Mouse (Mus musculus) adrenal gland, postnatal 25 days (tissue): ENCODE results near the gene Ttc17. TPM values are rescaled to one million over a fixed set of nuclear protein-coding genes. Genes with fewer than 3 reads are reported as not detected.

Source experiments
- DNase-seq: peaks from one replicate; pipeline ENCODE4 v3.0.0; 2021; ENCODE audit warnings: mixed read lengths
- total RNA-seq: library from RNA; stranded (reverse); gene quantifications from 2 replicates; pipeline ENCODE4 v1.2.3, GENCODE M21; 2021

Ttc17 gene
- total RNA-seq, 1 experiment from 2014 or later = 39.5 TPM

DNA sequence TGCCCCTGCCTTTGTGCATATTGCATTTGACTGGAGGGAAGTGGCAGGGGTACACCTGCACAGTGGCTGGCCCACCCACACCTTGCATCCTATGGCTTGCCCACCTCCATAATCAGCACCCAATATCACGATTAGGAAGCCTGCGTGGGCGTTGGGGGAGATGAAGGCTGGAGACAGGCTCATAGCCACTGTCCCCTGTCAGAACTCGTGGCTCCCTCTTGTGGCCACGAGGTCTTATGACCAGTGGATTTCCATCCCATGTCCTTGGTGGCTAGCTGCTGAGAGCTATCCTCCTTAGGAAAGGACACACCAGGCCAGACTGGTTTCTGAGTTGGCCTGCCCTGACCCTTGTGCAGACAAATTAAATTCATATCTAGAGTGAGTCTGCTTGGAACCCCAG is 116.0 kb downstream of the Ttc17 start:
- DNase-seq = peak; percentile 70

DNA sequence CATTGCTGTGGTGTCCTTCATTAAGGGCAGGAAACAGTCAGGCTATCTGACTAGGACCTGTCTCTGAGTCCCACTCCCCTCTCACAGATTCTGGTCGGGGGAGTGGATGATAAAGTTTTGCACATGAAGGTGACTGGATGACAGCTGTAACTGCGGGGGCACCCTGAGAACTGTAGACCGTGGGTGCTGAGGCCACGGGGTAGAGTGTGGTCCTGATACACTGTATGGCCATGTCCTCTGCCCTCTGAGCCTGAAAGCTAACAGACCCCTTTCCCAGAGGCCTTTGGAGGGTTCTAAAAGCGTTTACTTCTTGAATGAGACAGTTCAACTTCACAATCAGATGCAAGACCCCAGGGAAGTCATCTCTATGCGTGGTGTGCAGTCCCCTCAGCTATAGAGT is 116.8 kb downstream of the Ttc17 start:
- DNase-seq = no peak

DNA sequence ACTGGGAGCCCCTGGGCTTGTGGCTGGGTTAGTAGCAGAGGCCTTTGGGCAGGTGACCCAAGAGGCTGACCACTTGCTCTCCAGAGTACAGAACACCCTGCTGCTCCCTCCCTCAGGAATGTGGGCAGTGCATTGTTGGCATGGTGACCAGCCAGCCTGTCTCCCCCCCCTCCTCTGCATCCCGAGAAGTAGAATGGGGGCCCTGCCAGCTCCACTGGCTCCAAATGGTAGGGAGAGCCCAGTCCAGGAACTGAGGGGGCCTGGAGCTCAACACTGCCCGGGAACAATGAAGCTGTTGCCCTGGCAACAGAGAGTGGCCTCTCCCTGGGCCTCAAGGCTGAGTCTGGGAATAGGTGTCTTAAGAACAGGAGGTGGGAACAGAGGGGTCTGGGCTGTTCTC is 117.3 kb downstream of the Ttc17 start:
- DNase-seq = peak; percentile 11

DNA sequence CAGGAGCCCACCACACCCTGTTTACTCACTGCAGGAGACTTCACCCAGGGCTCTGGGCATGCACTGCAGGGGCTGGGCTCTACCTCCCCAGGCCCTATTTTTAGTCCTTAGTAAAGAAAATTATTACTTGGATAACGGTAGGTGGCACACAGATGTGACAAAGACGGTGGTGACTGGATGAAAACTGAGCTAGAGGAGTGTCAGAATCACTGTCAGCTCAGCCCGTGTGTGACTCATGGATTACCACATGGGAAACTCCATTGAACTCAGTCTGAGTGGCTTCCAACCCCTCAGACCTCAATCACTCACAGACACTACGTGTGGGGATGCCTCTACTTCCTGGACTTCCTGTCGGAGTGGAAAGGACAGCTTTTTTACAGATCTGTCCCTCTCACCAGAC is 118.4 kb downstream of the Ttc17 start:
- no peak for DNase-seq

DNA sequence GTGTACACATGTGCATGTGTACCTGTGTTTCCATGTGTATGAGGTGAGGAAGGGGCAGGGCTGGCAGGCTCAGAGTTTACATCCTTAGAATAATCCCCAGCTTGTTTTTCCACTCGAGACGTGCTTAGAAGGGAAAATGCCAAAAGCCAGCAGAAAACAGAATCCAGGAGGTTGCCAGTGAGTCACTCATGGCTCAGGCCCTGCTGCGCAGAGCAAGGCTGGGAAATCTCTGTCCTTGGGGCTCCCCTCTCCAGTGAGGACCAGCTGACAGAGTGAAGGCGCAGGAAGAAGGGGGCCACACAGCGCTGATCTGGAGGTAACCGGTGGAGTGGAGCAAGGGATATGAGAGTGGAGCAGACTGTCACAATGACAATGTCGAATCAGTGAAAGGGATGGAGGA is 119.1 kb downstream of the Ttc17 start:
- peak; percentile 36 for DNase-seq

DNA sequence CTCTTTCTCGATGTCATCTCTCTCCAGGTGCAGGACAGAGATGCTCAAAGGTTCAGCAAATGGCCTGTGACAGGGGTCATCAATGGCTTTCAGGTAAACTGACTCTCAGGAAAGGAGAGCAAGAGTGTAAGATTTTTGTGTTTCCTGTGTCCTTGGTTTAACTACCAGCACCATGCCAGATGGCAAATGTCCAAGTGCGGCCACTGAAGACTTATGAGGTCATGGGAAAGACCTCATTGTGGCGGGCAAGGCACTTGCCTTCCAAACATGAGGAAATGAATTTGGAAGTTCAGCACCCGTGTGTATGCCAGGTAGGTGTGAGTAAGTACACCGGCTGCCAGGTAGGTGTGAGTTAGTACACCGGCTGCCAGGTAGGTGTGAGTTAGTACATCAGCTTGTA is 123.0 kb downstream of the Ttc17 start:
- DNase-seq = peak; percentile 46

DNA sequence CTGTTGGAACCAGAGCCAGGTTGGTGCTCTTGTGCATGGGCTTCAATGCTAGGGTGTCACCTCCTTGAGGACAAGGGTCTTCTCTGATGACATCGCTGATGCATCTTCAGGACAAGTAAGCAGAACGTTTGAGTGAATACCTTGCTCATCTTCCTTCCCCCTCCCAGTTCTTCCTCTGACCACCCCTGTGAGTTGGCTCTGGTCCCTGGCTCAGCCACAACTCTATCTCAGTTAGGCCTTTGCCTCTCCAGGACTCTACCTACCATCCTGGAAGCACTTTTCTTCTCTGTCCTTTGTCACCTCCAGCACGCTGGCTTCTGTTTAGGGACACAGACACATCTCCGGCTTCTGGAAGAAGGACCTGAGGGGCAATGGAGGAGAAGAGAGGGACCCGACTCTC is 126.9 kb downstream of the Ttc17 start:
- no peak for DNase-seq

DNA sequence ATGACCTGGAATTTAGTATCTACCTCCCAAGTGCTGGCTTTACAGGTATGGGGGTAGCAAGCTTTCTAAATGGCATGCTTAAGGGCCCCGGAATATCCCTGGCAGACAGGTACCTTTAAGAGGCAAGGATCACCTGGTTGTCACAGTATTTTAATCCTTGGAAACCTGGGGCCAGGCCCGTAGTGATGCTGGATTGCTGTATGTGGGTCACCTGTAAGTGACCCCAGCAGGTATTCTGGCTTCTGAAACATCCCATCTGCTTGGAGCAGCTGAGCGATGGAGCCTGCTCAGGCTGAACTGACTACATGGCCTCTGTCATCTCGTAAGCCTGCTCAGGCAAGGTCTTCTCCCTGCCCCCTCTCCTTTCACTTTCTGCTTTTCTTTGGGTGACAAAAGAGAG is 130.4 kb downstream of the Ttc17 start:
- DNase-seq = no peak

DNA sequence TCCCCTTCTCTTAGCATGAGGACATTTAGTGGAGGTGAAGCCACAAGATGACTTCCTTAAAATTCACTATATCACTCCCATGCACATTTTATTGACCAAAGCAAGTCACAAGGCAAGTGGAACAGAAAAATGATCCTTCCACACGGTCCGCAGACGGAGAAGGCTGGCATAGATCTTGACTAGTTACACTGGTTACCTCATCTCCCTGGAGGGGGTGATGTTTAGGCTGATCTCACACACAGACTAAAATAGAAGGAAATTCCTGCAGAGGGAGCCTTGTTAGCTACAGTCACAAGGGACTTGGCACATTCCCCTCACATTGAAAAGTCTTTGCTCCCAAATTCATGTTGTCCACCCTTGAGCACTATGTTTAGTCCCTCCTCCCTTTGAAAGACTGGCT is 130.8 kb downstream of the Ttc17 start:
- no peak for DNase-seq

DNA sequence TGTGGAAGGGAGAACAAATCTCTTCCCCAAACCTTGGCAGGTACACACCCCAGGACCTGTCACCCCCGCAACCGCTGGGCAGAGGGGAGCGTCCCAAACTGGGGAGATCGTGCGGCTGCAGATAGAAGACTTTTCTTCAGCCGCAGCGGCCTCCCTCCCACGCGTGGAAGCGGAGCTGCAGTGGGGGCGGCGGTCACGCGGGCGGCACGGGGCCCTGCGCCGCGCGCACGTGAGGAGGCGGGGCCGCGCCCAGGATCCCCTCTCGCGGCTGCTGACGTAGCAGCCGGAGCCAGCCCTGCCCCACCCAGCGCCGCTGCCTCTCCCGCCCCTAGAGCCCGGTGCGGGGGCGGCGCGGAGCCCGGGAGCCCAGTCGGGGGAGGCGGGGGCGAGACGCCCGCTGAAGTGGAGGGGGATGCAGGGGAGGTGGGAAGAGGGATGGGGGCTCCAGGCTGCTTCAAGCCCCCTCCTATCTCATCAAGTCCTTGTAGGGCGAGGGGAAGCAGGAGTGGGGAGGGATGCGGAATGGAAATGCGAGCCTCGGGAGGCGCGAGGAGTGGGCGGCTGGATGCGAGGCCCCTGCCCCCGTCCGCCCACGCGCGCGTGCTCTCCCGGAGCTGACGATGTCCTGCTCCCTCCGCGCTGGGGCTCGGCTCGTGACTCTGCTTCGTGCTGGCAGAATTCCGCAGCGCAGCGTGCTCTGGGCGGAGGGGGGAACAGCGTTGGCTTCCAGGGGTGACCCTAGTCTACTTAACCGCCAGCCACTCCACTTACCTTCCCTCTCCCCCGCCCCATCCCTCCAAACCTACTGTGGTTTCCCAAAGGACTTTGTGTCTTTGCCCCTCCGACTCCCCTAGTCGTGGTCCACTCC is 133.1 kb downstream of the Ttc17 start:
- peak; percentile 85 for DNase-seq

DNA sequence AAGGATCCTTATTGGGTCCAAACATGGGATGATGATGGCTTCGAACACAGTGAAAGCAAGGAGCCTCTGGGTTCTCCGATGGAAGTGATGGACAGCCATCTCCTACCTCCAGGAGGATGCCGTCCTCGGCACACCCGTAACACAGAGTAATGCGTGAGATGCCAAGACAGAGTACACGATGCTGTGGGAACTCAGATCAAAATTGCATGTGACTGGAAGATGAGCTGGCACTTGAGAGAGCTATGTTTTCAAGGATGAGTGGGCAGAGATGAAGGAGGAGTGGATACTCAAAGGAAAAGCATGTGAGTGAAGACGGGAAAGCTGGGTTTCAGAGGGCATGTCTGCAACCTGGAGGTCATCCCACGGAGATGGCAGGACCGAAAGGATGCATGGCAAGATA is 135.3 kb downstream of the Ttc17 start:
- no peak for DNase-seq

DNA sequence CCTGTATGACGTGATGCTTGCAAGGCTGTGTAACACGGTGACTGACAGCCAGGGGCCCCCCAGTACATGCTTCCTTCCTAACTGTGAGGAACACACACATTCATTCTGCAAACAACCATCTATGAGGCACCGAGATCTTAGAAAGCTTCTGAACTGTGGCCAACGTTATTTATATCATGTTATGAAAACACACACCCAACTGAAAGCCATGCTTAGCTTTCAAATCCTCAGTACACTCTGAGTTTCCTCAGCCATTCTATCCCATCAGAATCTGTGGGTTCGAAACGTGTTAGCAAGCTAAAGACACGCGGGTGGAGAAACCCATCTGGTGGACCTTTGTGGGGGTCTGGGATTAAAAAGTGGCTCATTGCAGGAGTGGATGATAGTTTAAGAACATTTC is 137.7 kb downstream of the Ttc17 start:
- no peak for DNase-seq

DNA sequence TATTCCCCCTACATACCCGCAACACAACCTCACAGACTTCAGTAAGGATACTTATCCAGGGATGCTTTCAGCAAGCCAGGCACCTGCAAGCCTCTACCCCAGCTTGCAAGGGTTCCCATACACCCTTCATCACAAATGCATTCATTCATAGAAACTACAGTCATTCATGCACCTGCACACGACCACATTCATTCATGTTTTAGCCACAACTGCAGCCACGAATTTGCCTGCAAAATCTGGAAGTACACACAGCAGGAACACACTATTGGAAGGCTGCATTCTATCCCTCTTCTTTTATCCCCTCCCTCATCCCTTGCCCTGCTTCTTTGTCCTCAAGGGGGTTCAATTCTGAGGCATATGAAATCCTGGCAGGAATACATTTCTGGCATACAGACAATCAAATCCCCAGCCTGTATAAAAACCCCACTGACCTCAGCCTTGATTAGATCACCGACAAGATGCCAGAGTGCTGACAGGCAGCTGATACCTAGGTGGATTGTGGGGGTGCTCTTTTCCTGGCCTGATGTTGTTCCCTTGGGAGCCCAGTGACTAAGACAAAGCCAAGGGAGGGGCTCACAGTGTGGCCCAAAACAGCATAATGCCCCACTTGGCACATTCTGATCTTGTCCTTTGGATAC is 139.2 kb downstream of the Ttc17 start:
- DNase-seq = no peak

DNA sequence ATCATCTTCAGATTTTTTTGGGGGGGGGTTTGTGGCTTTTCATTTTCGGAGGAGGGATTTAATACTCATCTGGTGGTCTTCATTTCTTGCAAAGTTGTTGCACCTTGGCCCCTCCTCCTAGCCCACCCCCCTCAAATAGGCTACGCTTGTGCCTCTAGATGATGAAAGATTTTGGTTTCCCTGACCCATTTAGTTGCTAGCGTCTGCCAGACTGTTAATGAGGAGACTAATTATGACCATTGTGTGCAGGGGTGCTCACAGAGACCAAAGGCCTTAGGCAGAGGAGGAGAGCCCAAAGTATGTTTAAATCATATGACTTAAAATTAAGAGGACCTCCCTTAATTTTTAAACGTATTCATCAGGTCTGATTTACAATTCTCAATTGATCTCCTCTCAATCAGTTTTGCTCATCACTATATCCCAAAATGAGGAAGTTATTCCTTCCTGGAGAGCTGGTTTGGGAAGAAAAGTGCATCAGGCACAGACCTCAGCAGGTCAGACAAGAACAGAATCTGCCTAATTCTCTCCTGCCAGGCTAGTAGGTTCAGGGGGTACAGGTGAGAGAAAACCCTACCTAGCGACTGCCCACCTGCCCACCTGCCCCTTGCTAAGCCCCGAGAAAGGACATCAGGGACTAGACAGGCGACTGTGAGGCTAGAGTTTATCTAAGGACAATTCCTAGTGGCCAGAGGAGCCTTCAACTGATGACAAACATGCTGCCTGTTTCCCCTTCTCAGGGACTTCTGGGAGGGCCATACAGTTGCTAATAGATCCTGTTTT is 139.9 kb downstream of the Ttc17 start:
- no peak for DNase-seq

DNA sequence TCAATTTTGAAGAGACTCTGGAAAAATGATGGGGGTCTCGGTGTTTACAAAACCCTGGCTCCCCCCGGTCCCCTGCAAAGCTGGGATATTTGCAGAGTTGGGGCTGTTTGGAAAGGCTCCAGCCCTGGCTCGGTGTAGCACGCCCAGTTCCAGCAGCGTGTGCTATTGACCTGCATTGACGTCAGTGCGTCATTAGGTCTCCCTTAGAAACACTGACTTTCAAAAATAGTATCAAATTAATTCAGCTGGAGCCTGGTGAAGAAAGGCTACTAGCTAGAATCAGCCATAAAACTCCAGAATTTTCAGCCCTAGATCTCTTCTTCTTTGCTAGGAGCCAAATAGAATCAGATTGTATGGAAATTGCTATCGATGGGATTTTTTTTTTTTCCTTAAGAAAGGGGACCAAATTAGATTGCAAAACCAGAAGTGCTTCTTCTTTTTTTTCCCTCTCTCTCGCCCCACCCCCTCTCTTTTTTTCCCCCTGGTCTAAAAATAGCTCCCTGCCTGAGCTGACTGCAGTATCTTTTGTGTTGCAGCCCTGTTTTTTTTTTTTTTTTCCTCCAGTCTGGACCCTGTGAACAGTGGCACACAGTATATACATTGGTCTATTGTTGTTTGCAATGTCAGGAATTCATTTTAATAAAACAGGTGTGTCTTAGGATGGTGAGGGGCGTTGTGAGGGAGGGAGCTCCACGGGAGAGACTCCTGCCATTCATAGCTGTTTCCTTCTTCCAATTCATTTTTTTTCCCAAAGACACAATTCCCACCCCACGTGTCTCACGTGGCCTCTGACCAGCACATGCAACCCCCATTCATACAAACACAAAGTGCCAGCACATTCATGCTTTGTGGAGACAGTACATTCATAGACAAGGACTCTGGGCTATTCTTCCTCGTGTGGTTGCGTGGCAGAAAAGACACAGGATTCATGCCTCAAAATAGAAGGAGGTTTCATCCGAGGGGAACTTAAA is 141.0 kb downstream of the Ttc17 start:
- peak; percentile 50 for DNase-seq

DNA sequence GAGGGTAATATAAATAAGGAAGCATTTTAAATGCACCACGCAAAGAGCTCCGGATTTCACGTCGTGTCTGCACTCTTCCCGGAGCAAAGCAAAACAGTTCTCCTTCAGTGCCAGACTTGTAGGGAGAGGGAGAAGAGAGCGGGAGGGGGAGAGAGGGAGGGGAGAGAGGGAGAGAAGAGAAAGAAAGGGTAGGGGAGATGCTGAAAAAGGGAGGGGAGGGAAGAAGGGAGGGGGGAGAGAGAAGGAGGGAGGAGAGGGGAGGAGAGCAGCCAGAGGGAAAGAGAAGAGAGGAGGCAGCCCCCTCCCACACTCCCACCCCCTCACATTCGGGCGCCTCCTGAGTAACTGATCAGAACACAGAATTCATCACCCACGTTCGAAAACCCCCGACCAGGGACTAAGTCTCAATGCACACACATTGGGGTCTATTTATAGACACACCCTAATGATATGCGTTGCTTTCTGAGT is 141.8 kb downstream of the Ttc17 start:
- DNase-seq = no peak

DNA sequence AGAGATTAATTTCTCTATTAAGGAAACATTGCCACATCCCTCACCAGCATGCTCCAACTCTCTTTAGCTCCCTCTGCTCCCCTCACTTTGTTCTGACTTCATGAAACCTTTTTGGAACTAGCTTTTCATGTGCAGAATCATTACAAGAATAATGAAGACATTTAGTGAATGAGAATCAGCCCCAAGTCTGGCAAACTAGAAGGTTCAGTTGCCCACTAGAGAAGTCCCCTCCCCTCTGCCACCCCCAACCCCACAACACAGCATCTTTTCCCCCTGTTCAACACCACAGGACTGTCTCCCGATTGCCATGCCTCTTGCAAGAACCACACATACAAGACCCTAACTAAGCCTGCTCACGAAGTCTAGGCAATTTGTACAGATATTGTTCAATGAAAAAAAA is 142.5 kb downstream of the Ttc17 start:
- no peak for DNase-seq

DNA sequence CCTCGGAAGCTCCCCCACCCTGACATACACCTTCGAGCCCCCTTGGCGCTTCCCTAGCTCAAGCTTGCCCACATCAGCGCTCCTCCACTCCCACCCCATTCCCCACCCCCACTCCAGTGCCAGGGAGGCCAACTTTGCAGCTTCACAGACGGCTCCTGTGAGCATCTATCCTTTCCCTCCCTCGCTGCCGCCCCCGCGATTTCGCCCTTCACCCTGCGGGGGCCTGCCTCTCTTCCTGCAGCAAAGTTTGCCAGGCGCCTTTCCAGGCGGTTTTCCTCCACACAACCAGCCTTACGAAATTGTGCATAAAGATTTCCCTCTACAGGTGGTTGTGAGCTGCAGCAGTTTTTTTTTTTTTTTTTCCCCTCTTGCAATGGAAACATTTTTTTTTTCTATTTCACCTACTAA is 143.0 kb downstream of the Ttc17 start:
- DNase-seq = no peak

DNA sequence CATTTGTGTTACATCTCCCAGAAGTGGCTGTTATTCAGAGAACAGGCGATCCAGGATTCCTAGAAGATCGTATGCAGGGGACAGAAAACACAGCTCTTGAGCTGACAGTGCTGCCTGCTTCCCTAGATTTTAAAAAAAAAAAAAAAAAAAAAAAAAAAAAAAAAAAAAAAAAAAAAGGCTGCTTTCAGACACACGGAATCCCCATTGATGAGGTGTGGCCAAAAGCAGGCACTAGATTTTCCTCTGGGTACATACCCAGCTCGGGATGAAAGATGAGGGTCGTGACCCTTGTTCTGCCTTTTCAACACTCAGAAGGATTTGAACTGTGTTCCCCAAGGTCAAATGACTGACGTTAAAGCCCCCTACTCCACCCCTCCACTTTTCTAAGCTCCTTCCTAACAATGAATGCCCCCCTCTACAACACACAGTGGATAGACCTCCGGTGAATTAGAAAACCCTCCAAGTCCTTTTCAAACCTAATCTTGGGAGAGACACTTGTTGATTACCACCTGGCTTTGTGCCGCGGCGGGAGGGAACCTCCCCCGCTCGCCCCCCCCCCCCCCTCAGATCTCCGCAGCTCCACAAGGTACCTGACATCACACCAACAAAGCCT is 143.5 kb downstream of the Ttc17 start:
- no peak for DNase-seq

DNA sequence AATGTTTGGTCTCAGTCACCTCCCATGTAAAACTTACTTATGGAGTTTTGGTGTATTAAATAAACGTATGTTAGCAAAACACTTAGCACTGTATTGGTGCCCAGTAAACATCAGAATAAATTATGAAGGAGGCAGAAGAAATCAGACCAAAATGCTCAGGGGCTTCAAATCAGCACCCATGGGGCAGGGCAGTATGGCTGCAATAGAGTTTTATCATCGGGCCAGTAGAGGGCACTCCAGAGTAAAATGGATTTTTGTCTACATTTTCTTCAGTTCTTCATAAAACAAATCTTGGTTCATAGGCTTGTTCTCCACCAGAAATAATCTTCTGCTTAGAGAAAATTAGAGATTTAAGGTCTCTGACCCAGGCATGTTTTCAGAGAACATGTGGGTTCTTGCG is 152.4 kb downstream of the Ttc17 start:
- DNase-seq = no peak
